Mouse (Mus musculus): ENCODE data around the gene Pknox1. TPM values are rescaled to one million over a fixed set of nuclear protein-coding genes. Genes with fewer than 3 reads are reported as not detected.
A peak's percentile ranks its signal among the peaks of the same experiment; 100 is the strongest.

Gene Pknox1
- total RNA-seq, 2 experiments from 2014 or later, result 14.3 to 16.2 TPM

- no peak for TF ChIP-seq CTCF (IDR thresholded peaks at IDR 0.05)
- no peak overlapping the region for H3K27ac ChIP-seq
- DNase-seq (ENCODE audit: extremely low spot score in 1 of 2, low spot score in 2 of 2), result no peak
- H3K4me3 ChIP-seq, result no peak overlapping the region
- intact Hi-C loops (cut with DNase I), result no loop called here
Measured at GRCm38 (mm10) chr17:31557124-31557880, 7.2 kb upstream of the Pknox1 start.

GRCm38 (mm10) chr17:31557947-31558542 lies 6.5 kb upstream of the Pknox1 start:
- H3K27ac ChIP-seq, result no peak overlapping the region
- intact Hi-C loops (cut with DNase I), result no loop called here
- TF ChIP-seq CTCF (IDR thresholded peaks at IDR 0.05), result no peak
- DNase-seq (ENCODE audit: extremely low spot score in 1 of 2, low spot score in 2 of 2), result no peak
- no peak overlapping the region for H3K4me3 ChIP-seq

- Histone ChIP-seq H3K27ac (no peak overlapping the region), H3K4me3 (no peak overlapping the region)
- TF ChIP-seq CTCF (IDR thresholded peaks at IDR 0.05), result no peak
- intact Hi-C loops (cut with DNase I), result no loop called here
- DNase-seq (ENCODE audit: extremely low spot score in 1 of 2, low spot score in 2 of 2), result no peak
Measured at GRCm38 (mm10) chr17:31559021-31559789, 5.3 kb upstream of the Pknox1 start.

- peak; percentile 20 to 36 for DNase-seq (ENCODE audit: extremely low spot score in 1 of 2, low spot score in 2 of 2)
- intact Hi-C loops (cut with DNase I), result loop anchor here (2.0 kb wide), 4 partner anchors 27 to 95 kb away; partner anchors contain the start of genes Ndufv3 and U2af1
- peak overlapping the region; percentile 46 for H3K4me3 ChIP-seq
- no peak for TF ChIP-seq CTCF (IDR thresholded peaks at IDR 0.05)
- H3K27ac ChIP-seq, result peak overlapping the region; percentile 99
Measured at GRCm38 (mm10) chr17:31563632-31564014, 911 bp upstream of the Pknox1 start.

- no peak for DNase-seq (ENCODE audit: extremely low spot score in 1 of 2, low spot score in 2 of 2)
- Histone ChIP-seq H3K4me3 (peak overlapping the region; percentile 55), H3K27ac (peak overlapping the region; percentile 95)
- no peak for TF ChIP-seq CTCF (IDR thresholded peaks at IDR 0.05)
- intact Hi-C loops (cut with DNase I), result loop anchor here (2.0 to 5.0 kb wide), 4 partner anchors 44 to 1268 kb away; partner anchors contain the start of genes Ndufv3, U2af1 and Zfp799
Measured at GRCm38 (mm10) chr17:31564858-31565140, 265 bp downstream of the Pknox1 start.

GRCm38 (mm10) chr17:31565141-31566056 lies 865 bp downstream of the Pknox1 start:
- intact Hi-C loops (cut with DNase I), result loop anchor here (2.0 to 5.0 kb wide), 4 partner anchors 45 to 1267 kb away; partner anchors contain the start of genes Ndufv3, U2af1 and Zfp799
- H3K4me3 ChIP-seq, result peak overlapping the region; percentile 55
- DNase-seq (ENCODE audit: extremely low spot score in 1 of 2, low spot score in 2 of 2), result peak; percentile 64 to 69
- TF ChIP-seq CTCF (IDR thresholded peaks at IDR 0.05), result no peak; the same call in 1 of the 2 replicates
- peak overlapping the region; percentile 95 for H3K27ac ChIP-seq

- no peak for DNase-seq (ENCODE audit: extremely low spot score in 1 of 2, low spot score in 2 of 2)
- no peak for TF ChIP-seq CTCF (IDR thresholded peaks at IDR 0.05)
- intact Hi-C loops (cut with DNase I), result loop anchor here (5.0 kb wide), 1 partner anchor 1266 kb away; the partner anchor contains the start of gene Zfp799
- H3K4me3 ChIP-seq, result peak overlapping the region; percentile 55
- peak overlapping the region; percentile 95; the same call in 1 of the 2 replicates for H3K27ac ChIP-seq
Measured at GRCm38 (mm10) chr17:31566276-31566675, 1.7 kb downstream of the Pknox1 start.

GRCm38 (mm10) chr17:31569756-31570155 lies 5.2 kb downstream of the Pknox1 start:
- no peak for DNase-seq (ENCODE audit: extremely low spot score in 1 of 2, low spot score in 2 of 2)
- TF ChIP-seq CTCF (IDR thresholded peaks at IDR 0.05), result no peak
- H3K27ac ChIP-seq, result peak overlapping the region; percentile 15; the same call in 1 of the 2 replicates
- intact Hi-C loops (cut with DNase I), result loop anchor here (5.0 kb wide), 1 partner anchor 1263 kb away; the partner anchor contains the start of gene Zfp799
- H3K4me3 ChIP-seq, result no peak overlapping the region

GRCm38 (mm10) chr17:31570321-31570925 lies 5.9 kb downstream of the Pknox1 start:
- TF ChIP-seq CTCF (IDR thresholded peaks at IDR 0.05), result no peak
- H3K27ac ChIP-seq, result peak overlapping the region; percentile 15; the same call in 1 of the 2 replicates
- DNase-seq (ENCODE audit: extremely low spot score in 1 of 2, low spot score in 2 of 2), result peak in 1 of 2 experiments; percentile 21
- no peak overlapping the region for H3K4me3 ChIP-seq
- intact Hi-C loops (cut with DNase I), result no loop called here

GRCm38 (mm10) chr17:31571689-31572088 lies 7.2 kb downstream of the Pknox1 start:
- peak; percentile 13; the same call in 1 of the 2 replicates for TF ChIP-seq CTCF (IDR thresholded peaks at IDR 0.05)
- intact Hi-C loops (cut with DNase I), result no loop called here
- H3K4me3 ChIP-seq, result no peak overlapping the region
- DNase-seq (ENCODE audit: extremely low spot score in 1 of 2, low spot score in 2 of 2), result no peak
- H3K27ac ChIP-seq, result no peak overlapping the region

Measured in left cerebral cortex, adult 2 months (tissue).